Mouse (Mus musculus): ENCODE data around the gene C130050O18Rik. TPM values are rescaled to one million over a fixed set of nuclear protein-coding genes. Genes with fewer than 3 reads are reported as not detected.

C130050O18Rik gene
- polyA plus RNA-seq, 1 experiment = 8.1 TPM

DNA sequence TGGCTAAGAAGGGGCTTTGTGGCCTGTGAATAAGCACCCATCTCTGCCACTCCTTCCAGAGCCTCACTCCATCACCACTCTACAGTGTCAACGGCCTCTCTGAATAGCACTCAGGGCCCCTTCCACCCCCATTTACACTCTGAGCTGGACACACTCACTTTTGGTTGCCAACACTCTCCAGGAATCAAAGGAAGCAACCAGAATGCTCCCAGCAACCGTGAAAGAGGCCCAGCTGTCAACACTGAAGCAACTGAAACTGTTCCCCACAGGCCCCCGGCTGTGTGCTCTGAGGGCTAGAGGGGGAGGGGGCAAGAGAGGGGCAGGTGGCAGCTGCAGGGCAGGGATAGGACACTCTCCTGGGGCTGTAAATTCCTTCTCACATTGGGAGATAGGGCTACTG lies 13.6 kb downstream of the C130050O18Rik start:
- Histone ChIP-seq H3K27me3 (ENCODE audit: control insufficient read depth, insufficient read depth, low read length) (no peaks in the 10 kb centered on the region), H3K36me3 (ENCODE audit: control insufficient read depth, insufficient read depth, low read length) (no peaks in the 10 kb centered on the region), H3K4me1 (ENCODE audit: control insufficient read depth, insufficient read depth, insufficient read length) (no peaks in the 10 kb centered on the region), H3K27ac (ENCODE audit: insufficient read depth, low read length) (no peak overlapping the region), H3K4me3 (ENCODE audit: extremely low read depth, insufficient read depth, insufficient read length) (no peak overlapping the region)
- no peak for DNase-seq (ENCODE audit: low read depth in 1 of 2, low spot score in 2 of 2)
- no peak for TF ChIP-seq POLR2A (IDR thresholded peaks at IDR 0.05; ENCODE audit: low read depth, low read length)
- TF ChIP-seq CTCF (IDR thresholded peaks at IDR 0.05; ENCODE audit: extremely low read depth, insufficient read depth, insufficient read length, insufficient replicate concordance) = no peak
- WGBS = 15% methylated on average over 3 of the region's 3 CpGs

DNA sequence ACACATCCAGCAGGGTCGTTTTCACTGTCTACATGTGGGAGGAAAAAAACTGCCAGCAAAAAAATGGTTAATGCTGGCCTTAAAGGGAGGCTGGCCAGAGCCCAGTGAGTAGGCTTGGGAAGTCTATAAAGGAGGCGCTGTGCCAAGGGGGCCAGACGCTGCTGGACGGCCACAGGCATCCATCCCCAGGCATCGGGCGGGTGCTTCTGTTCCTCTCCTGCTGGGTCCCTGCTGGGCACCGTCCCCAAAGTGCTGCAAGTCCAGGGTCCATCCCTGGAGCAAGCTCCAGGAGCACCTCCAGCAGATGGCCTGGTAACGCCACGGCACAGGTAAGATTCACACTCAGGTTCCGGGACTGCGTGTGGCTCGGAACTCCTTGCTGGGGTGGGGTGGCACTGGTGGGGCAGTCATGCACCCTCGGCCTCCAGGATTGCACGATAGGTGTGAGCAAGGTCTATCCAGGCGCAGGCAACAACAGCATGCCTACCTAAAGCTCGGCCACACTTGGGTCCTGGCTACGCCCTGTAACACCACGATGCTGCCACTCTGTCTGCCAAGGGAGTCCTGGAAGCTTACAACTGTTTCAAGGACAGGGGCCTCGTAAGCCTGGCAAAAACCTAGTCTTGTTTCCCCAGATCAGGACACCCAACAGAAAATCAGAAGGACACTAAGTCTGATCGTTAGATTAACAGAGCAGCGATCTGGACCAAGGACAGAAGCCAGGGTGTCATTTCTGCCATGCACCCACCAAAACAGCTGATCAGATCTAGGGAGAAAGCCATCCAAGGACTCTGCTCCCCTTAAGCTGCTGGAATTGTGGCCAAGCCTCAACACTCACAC lies 18.2 kb downstream of the C130050O18Rik start, which contains the start of gene Gper1:
Gper1 (plus strand) TSS at position 126 of the 840 bp plus-strand sequence.
- no peak for TF ChIP-seq CTCF (IDR thresholded peaks at IDR 0.05; ENCODE audit: extremely low read depth, insufficient read depth, insufficient read length, insufficient replicate concordance)
- no peak for TF ChIP-seq POLR2A (IDR thresholded peaks at IDR 0.05; ENCODE audit: low read depth, low read length)
- no peak for DNase-seq (ENCODE audit: low read depth in 1 of 2, low spot score in 2 of 2)
- H3K27me3 ChIP-seq (ENCODE audit: control insufficient read depth, insufficient read depth, low read length) = no peaks in the 10 kb centered on the region
- no peaks in the 10 kb centered on the region for H3K4me1 ChIP-seq (ENCODE audit: control insufficient read depth, insufficient read depth, insufficient read length)
- no peak within 1 kb of the TSS for H3K4me3 ChIP-seq (ENCODE audit: extremely low read depth, insufficient read depth, insufficient read length)
- WGBS = 92% methylated on average over 21 of the region's 21 CpGs
- no peaks in the 10 kb centered on the region for H3K36me3 ChIP-seq (ENCODE audit: control insufficient read depth, insufficient read depth, low read length)
- no peak within 1 kb of the TSS for H3K27ac ChIP-seq (ENCODE audit: insufficient read depth, low read length)

DNA sequence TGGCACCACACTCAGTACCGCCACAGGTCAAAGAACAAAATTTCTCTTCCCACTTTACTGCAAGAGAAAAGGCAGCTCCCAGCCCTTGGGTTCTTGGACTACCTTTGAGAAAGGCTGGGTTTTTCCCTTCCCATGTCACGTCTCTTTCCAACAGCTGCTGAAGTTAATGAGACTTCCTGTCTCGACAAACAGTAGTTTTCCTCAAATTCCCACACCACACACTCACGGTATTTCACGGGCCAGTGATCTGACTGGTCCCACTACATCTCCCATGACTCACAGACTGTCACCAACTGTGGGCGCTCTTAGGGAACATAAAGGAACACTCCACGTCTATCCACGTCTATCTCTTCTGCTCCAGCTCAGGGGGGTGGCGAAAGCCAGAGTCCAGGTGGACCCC lies 20.1 kb downstream of the C130050O18Rik start:
- H3K36me3 ChIP-seq (ENCODE audit: control insufficient read depth, insufficient read depth, low read length) = no peaks in the 10 kb centered on the region
- 82% methylated on average over 9 of the region's 9 CpGs for WGBS
- no peaks in the 10 kb centered on the region for H3K27me3 ChIP-seq (ENCODE audit: control insufficient read depth, insufficient read depth, low read length)
- no peak overlapping the region for H3K4me3 ChIP-seq (ENCODE audit: extremely low read depth, insufficient read depth, insufficient read length)
- H3K27ac ChIP-seq (ENCODE audit: insufficient read depth, low read length) = no peak overlapping the region
- no peaks in the 10 kb centered on the region for H3K4me1 ChIP-seq (ENCODE audit: control insufficient read depth, insufficient read depth, insufficient read length)
- TF ChIP-seq CTCF (IDR thresholded peaks at IDR 0.05; ENCODE audit: extremely low read depth, insufficient read depth, insufficient read length, insufficient replicate concordance) (no peak), POLR2A (IDR thresholded peaks at IDR 0.05; ENCODE audit: low read depth, low read length) (no peak)
- DNase-seq (ENCODE audit: low read depth in 1 of 2, low spot score in 2 of 2) = no peak

DNA sequence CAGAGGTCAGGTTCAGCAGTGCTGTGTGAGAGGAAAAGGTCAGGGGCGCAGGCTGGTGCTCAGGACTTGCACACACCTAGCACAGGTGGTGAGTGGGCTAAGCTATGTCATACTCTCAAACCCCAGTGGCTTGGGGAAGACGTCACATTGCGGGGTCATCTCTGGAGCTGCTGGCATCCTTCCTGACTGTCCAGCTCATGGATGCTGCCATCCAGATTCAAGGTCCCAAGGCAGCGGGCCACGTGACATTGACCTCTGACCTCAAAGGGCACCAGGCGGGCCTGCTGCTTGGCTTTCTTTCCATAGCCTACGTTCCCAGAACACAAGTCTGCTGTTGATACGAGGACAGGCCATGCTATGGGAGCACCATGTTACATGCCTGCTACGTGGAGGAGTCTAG lies 21.9 kb downstream of the C130050O18Rik start:
- Histone ChIP-seq H3K36me3 (ENCODE audit: control insufficient read depth, insufficient read depth, low read length) (no peaks in the 10 kb centered on the region), H3K27ac (ENCODE audit: insufficient read depth, low read length) (no peak overlapping the region), H3K27me3 (ENCODE audit: control insufficient read depth, insufficient read depth, low read length) (no peaks in the 10 kb centered on the region), H3K4me3 (ENCODE audit: extremely low read depth, insufficient read depth, insufficient read length) (no peak overlapping the region), H3K4me1 (ENCODE audit: control insufficient read depth, insufficient read depth, insufficient read length) (no peaks in the 10 kb centered on the region)
- no peak for DNase-seq (ENCODE audit: low read depth in 1 of 2, low spot score in 2 of 2)
- WGBS = 91% methylated on average over 9 of the region's 9 CpGs
- TF ChIP-seq POLR2A (IDR thresholded peaks at IDR 0.05; ENCODE audit: low read depth, low read length) = no peak
- no peak for TF ChIP-seq CTCF (IDR thresholded peaks at IDR 0.05; ENCODE audit: extremely low read depth, insufficient read depth, insufficient read length, insufficient replicate concordance)

DNA sequence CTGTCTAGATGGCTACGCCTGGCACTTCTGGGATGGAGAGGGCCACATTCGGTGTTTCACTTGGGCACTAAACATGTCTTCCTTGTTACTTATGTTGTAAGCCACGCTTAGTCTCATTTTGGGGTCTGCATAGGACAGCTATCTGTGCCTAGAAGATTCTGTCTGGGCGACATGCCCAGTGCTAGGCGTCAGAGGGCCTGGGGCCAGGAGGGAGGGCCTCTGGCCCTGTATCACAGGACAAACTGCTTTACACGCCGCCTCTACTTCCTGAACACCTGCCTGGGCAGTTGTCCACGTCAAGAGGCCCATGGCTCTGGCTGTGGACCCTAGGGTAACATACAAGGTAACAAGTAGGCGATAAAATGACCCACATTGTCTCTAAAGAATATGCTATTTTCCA lies 22.9 kb downstream of the C130050O18Rik start:
- Histone ChIP-seq H3K27ac (ENCODE audit: insufficient read depth, low read length) (no peak overlapping the region), H3K4me1 (ENCODE audit: control insufficient read depth, insufficient read depth, insufficient read length) (no peaks in the 10 kb centered on the region), H3K27me3 (ENCODE audit: control insufficient read depth, insufficient read depth, low read length) (no peaks in the 10 kb centered on the region), H3K36me3 (ENCODE audit: control insufficient read depth, insufficient read depth, low read length) (no peaks in the 10 kb centered on the region), H3K4me3 (ENCODE audit: extremely low read depth, insufficient read depth, insufficient read length) (no peak overlapping the region)
- DNase-seq (ENCODE audit: low read depth in 1 of 2, low spot score in 2 of 2) = no peak
- WGBS = 79% methylated on average over 9 of the region's 9 CpGs
- TF ChIP-seq POLR2A (IDR thresholded peaks at IDR 0.05; ENCODE audit: low read depth, low read length) (no peak), CTCF (IDR thresholded peaks at IDR 0.05; ENCODE audit: extremely low read depth, insufficient read depth, insufficient read length, insufficient replicate concordance) (no peak)

DNA sequence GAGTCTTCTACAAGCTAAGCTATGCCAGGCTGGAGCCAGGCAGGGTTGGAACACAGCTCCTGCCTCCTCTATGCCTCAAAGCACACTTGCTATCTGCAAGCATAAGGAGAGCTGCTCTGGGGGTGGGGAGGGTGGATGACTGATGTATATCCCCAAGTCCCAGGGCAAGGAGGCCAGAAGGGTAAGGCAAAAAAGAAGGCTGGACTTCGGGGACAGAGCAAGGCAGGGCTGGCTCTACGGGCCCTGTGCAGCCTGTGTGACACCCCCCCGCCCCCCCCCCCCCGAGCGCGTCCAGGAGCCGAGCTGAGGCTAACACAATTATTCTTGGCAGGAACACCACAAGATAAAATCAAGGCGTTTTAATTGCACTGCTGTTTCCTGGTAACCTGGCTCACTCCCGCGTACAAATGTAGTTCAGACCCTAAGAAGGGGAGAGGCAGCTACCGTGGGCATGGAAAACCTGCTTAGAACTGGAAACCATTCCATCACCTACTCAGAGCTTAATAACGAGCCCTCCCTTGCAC lies 24.8 kb downstream of the C130050O18Rik start:
- Histone ChIP-seq H3K4me3 (ENCODE audit: extremely low read depth, insufficient read depth, insufficient read length) (no peak overlapping the region), H3K36me3 (ENCODE audit: control insufficient read depth, insufficient read depth, low read length) (no peaks in the 10 kb centered on the region), H3K27me3 (ENCODE audit: control insufficient read depth, insufficient read depth, low read length) (no peaks in the 10 kb centered on the region), H3K4me1 (ENCODE audit: control insufficient read depth, insufficient read depth, insufficient read length) (no peaks in the 10 kb centered on the region), H3K27ac (ENCODE audit: insufficient read depth, low read length) (no peak overlapping the region)
- 38% methylated on average over 12 of the region's 12 CpGs for WGBS
- no peak for DNase-seq (ENCODE audit: low read depth in 1 of 2, low spot score in 2 of 2)
- TF ChIP-seq POLR2A (IDR thresholded peaks at IDR 0.05; ENCODE audit: low read depth, low read length) = no peak

DNA sequence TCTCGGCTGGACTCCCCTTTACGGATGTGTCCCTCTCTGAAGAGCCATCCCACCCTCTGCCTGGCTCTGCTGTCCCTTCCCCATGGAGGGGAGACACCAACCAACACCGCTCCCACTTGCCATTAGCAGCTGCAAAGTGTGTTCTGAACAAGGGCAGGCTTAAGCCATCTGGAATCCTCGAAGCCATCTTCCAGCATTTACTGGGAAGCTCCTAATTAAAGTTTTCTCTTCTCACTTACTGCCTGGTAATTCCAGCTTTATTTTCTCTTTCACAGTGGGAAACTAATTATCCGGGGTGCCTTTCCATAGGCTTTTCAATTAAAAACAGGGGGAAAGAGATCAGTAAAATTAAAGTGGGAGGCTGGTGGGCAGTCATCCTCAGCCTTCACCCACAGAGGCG lies 27.3 kb downstream of the C130050O18Rik start:
- Histone ChIP-seq H3K27me3 (ENCODE audit: control insufficient read depth, insufficient read depth, low read length) (no peaks in the 10 kb centered on the region), H3K4me1 (ENCODE audit: control insufficient read depth, insufficient read depth, insufficient read length) (no peaks in the 10 kb centered on the region), H3K4me3 (ENCODE audit: extremely low read depth, insufficient read depth, insufficient read length) (no peak overlapping the region), H3K27ac (ENCODE audit: insufficient read depth, low read length) (no peak overlapping the region), H3K36me3 (ENCODE audit: control insufficient read depth, insufficient read depth, low read length) (no peaks in the 10 kb centered on the region)
- no peak for DNase-seq (ENCODE audit: low read depth in 1 of 2, low spot score in 2 of 2)
- TF ChIP-seq POLR2A (IDR thresholded peaks at IDR 0.05; ENCODE audit: low read depth, low read length) = no peak
- no peak for TF ChIP-seq CTCF (IDR thresholded peaks at IDR 0.05; ENCODE audit: extremely low read depth, insufficient read depth, insufficient read length, insufficient replicate concordance)
- 93% methylated on average over 6 of the region's 6 CpGs for WGBS
